Mouse (Mus musculus) hindbrain, embryonic 13.5 days (tissue): ENCODE measurements at regions not wholly inside any gene's neighbourhood (a gene's known extent, or its start where the extent isn't known, plus 50 kb on each side); places are given as distances from the start of the nearest gene placed in this dataset.

Experiments
- ATAC-seq: fragments of 200-750 bp; cut with Nextera tagmentation; 2 replicates; pipeline ENCODE4 v1.8.0; 2017; ENCODE audit warnings: moderate TSS enrichment; ENCODE audit not compliant: low FRiP score
- H3K27ac ChIP-seq: fragments of 300-500 bp; sonication (generic); 2 replicates; pipeline ENCODE4 v1.5.1; 2015; ENCODE audit warnings: inconsistent platforms, mild to moderate bottlenecking, moderate library complexity
- H3K27me3 ChIP-seq: fragments of 300-500 bp; sonication (generic); 2 replicates; pipeline ENCODE4 v1.6.1; 2015; ENCODE audit warnings: mild to moderate bottlenecking, inconsistent platforms
- H3K36me3 ChIP-seq: fragments of 300-500 bp; sonication (generic); 2 replicates; pipeline ENCODE4 v1.6.1; 2015; ENCODE audit warnings: mild to moderate bottlenecking, inconsistent platforms
- H3K4me1 ChIP-seq: fragments of 300-500 bp; sonication (generic); replicated peaks from 2 replicates; pipeline ENCODE4 v1.6.1; 2015; ENCODE audit warnings: inconsistent platforms
- H3K4me2 ChIP-seq: fragments of 300-500 bp; sonication (generic); 2 replicates; pipeline ENCODE4 v1.6.1; 2015; ENCODE audit warnings: inconsistent platforms, mild to moderate bottlenecking, moderate library complexity
- H3K4me3 ChIP-seq: fragments of 300-500 bp; sonication (generic); 2 replicates; pipeline ENCODE4 v1.5.1; 2015; ENCODE audit warnings: mild to moderate bottlenecking, inconsistent platforms
- H3K9ac ChIP-seq: fragments of 300-500 bp; sonication (generic); 2 replicates; pipeline ENCODE4 v1.6.1; 2015; ENCODE audit warnings: mild to moderate bottlenecking, inconsistent platforms
- H3K9me3 ChIP-seq: fragments of 300-500 bp; sonication (generic); 2 replicates; pipeline ENCODE4 v1.6.1; 2016; ENCODE audit warnings: inconsistent platforms
- WGBS: fragments of 180-500 bp; shearing (Covaris S2); methylation state at CpG from one replicate; pipeline ENCODE4 v1.1.7; 2015; 5-methylcytosine and 5-hydroxymethylcytosine counted together

DNA sequence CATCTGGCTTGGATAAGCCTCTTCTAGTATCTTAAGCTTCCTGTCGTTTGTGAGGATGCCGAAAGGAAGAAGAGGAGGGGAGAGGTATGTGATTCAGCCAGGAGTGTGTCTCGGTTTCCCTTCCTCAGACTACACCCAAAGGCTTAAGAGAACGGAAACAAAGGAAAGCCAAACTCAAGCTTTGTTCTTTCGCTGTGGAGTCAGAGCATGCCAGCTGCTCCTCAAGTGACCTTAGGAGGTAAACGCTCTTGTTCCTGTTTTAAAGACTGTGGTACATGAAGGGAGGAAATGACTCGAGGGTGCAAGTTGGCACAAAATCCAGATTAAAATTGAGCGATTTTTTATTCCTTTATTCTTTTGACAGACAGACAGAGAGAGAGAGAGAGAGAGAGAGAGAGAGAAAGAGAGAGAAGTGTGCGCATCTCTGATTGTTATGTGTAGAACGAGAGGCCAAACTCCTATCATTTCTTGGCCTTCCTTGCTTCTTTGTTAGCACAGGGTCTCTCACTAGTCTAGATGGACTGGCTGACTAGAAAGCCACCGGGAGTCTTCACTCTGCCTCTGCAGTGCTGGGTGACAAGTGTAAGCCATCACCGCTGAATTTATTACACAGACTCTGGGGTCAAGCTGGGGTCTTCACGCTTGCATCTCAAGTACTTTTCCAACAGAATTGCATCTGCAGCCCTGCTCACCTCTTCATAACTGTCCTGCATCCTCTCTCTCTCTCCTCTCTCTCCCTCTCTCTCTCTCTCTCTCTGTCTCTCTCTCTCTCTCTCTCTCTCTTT is 151.5 kb upstream of the Pde3a start:
- 69% methylated on average over 13 of the region's 13 CpGs for WGBS
- H3K36me3 ChIP-seq, result no peaks in the 10 kb centered on the region

GRCm38 (mm10) chr6:141118287-141118686 is 130.8 kb upstream of the Pde3a start:
- Histone ChIP-seq H3K27ac (no peak overlapping the region), H3K27me3 (no peaks in the 10 kb centered on the region), H3K9ac (no peak overlapping the region), H3K4me2 (no peak overlapping the region), H3K4me3 (no peak overlapping the region), H3K36me3 (no peaks in the 10 kb centered on the region), H3K4me1 (no peaks in the 10 kb centered on the region), H3K9me3 (no peaks in the 10 kb centered on the region)
- ATAC-seq, result no peak
- 82% methylated on average over 5 of the region's 5 CpGs for WGBS

More for the DNA sequence above, 151.5 kb upstream of the Pde3a start:
- H3K9ac ChIP-seq, result no peak overlapping the region
- no peak overlapping the region for H3K27ac ChIP-seq
- H3K9me3 ChIP-seq, result no peaks in the 10 kb centered on the region
- H3K27me3 ChIP-seq, result no peaks in the 10 kb centered on the region
- H3K4me3 ChIP-seq, result no peak overlapping the region
- ATAC-seq, result no peak
- no peak overlapping the region for H3K4me2 ChIP-seq
- H3K4me1 ChIP-seq, result no peaks in the 10 kb centered on the region

DNA sequence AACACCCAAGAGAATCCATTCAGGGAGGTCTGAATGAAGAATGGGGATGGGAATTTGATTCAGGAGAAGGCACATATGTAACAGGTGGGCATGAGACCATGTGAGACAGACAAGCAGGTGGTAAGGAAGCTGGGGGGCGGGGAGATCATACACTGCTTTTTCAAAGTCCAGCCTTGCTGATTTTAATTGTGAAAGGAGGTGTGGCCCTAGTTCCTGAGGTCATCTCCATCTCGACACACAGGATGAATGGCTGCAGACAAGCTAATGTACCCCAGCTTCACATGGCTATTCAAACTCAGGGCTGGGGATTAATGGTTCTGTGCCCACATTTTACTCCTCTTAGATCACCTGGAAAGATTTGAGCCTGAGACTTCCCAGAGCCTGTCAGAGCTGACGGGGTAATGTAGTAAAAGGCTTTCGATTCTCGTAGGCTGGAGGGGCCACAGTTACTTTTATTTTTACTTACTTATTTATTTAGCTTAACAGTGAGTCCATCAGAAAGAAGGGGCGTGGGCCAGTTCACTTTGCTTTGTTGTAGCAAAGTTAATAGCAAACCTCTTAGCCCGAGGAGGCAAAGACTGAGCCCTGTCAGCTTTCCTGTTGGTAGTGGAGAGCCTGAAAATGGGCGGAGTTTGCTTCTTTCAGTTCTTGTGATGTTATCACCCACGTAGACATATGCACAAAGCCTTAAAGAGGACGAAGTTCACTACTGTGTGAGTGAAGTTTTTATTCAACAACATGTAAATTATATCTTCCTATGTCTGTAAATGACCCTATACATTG is 122.3 kb upstream of the Pde3a start:
- Histone ChIP-seq H3K27me3 (no peaks in the 10 kb centered on the region), H3K27ac (no peak overlapping the region), H3K4me3 (no peak overlapping the region), H3K4me2 (no peak overlapping the region), H3K36me3 (no peaks in the 10 kb centered on the region), H3K4me1 (no peaks in the 10 kb centered on the region), H3K9ac (no peak overlapping the region), H3K9me3 (no peaks in the 10 kb centered on the region)
- ATAC-seq, result no peak
- WGBS, result 58% methylated on average over 10 of the region's 10 CpGs

DNA sequence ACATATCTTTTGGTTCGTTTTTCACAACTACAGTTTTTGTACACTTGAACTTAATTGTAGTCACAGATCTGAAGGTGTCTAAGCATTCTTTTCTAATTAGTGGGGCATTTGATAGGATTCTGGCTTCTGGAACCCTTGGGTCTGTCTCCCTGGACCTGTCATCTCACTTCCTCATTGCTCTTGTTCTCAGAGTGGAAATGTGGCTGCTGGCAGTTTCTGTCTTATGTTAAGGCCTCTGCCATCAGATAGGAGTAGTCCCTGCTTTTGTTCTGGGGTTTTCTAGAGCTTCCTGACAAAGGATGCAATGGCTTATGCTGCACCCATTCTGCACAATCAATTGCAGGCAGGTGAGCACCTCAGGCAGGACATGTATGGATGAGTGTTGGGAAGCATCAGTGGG is 119.5 kb upstream of the Pde3a start:
- 84% methylated on average over 1 of the region's 1 CpGs for WGBS
- Histone ChIP-seq H3K27ac (no peak overlapping the region), H3K9ac (no peak overlapping the region), H3K36me3 (no peaks in the 10 kb centered on the region), H3K9me3 (no peaks in the 10 kb centered on the region), H3K27me3 (no peaks in the 10 kb centered on the region), H3K4me3 (no peak overlapping the region), H3K4me1 (no peaks in the 10 kb centered on the region), H3K4me2 (no peak overlapping the region)
- ATAC-seq, result no peak

DNA sequence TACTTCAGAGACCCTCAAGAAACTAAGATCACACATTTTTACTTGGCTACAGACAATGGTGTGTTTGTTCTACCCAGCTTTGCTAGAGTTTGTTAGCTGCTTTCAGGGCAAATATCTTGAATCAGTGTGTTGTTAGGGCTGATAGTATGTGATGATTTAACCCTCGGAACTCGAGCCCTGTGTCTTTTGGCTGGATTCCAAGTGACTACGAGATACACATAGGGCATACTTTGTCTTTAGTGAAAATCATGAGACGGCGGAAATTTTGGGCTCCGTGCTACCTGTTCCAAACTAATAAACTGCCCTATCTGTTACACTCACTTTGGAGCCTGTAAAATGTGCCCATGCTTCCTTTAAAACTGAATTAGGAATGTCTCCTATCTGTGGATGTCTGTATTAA is 114.9 kb upstream of the Pde3a start:
- Histone ChIP-seq H3K9ac (no peak overlapping the region), H3K9me3 (no peaks in the 10 kb centered on the region), H3K4me2 (no peak overlapping the region), H3K36me3 (no peaks in the 10 kb centered on the region), H3K27me3 (no peaks in the 10 kb centered on the region), H3K27ac (no peak overlapping the region), H3K4me1 (no peaks in the 10 kb centered on the region), H3K4me3 (no peak overlapping the region)
- 70% methylated on average over 6 of the region's 6 CpGs for WGBS
- ATAC-seq, result no peak

- Histone ChIP-seq H3K9ac (no peak overlapping the region), H3K9me3 (no peaks in the 10 kb centered on the region), H3K36me3 (no peaks in the 10 kb centered on the region), H3K4me2 (no peak overlapping the region), H3K27me3 (no peaks in the 10 kb centered on the region), H3K4me3 (no peak overlapping the region), H3K4me1 (no peaks in the 10 kb centered on the region), H3K27ac (no peak overlapping the region)
- 72% methylated on average over 12 of the region's 12 CpGs for WGBS
- ATAC-seq, result no peak
Observed at GRCm38 (mm10) chr6:141136664-141137375, 112.2 kb upstream of the Pde3a start.

- H3K9me3 ChIP-seq, result no peaks in the 10 kb centered on the region
- WGBS, result 91% methylated on average over 22 of the region's 22 CpGs
- no peaks in the 10 kb centered on the region for H3K36me3 ChIP-seq
- no peak overlapping the region for H3K4me2 ChIP-seq
- no peaks in the 10 kb centered on the region for H3K27me3 ChIP-seq
- no peaks in the 10 kb centered on the region for H3K4me1 ChIP-seq
- H3K4me3 ChIP-seq, result no peak overlapping the region
- H3K27ac ChIP-seq, result no peak overlapping the region
- H3K9ac ChIP-seq, result no peak overlapping the region
- no peak for ATAC-seq
Observed at GRCm38 (mm10) chr6:141141016-141141415, 108.1 kb upstream of the Pde3a start.

GRCm38 (mm10) chr6:141148417-141149169 is 100.5 kb upstream of the Pde3a start:
- no peak overlapping the region for H3K9ac ChIP-seq
- H3K9me3 ChIP-seq, result no peaks in the 10 kb centered on the region
- no peak overlapping the region for H3K4me3 ChIP-seq
- no peaks in the 10 kb centered on the region for H3K27me3 ChIP-seq
- no peaks in the 10 kb centered on the region for H3K36me3 ChIP-seq
- H3K27ac ChIP-seq, result no peak overlapping the region
- H3K4me1 ChIP-seq, result peaks cover 4% of the 10 kb centered on the region; the same call in 1 of the 2 replicates
- 64% methylated on average over 5 of the region's 5 CpGs for WGBS
- ATAC-seq, result no peak
- H3K4me2 ChIP-seq, result no peak overlapping the region

GRCm38 (mm10) chr6:141149170-141149917 is 99.7 kb upstream of the Pde3a start:
- H3K4me1 ChIP-seq, result peaks cover 4% of the 10 kb centered on the region; the same call in 1 of the 2 replicates
- 89% methylated on average over 12 of the region's 12 CpGs for WGBS
- H3K27ac ChIP-seq, result no peak overlapping the region
- no peaks in the 10 kb centered on the region for H3K27me3 ChIP-seq
- no peak overlapping the region for H3K9ac ChIP-seq
- ATAC-seq, result no peak
- H3K36me3 ChIP-seq, result no peaks in the 10 kb centered on the region
- H3K9me3 ChIP-seq, result no peaks in the 10 kb centered on the region
- no peak overlapping the region for H3K4me2 ChIP-seq
- no peak overlapping the region for H3K4me3 ChIP-seq

DNA sequence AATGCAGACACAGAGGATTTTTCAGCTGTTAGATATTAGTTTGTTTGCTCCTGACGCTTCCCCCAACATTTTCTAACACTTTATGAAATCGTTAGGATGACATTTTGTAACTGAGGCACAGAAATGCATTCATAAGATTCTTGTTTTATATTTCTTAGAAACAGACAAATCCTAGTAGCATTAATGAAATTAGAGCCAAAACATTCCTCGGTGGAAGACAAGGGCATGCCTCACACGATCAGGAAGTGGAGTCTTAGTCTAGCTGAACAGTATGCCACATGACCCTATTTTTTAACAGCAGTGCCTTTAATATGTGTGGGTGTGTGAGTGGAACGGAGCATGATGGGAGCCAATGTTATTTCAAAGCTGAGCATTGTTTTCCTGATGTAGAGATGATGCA is 89.7 kb upstream of the Pde3a start:
- H3K4me2 ChIP-seq, result no peak overlapping the region
- H3K36me3 ChIP-seq, result no peaks in the 10 kb centered on the region
- no peak overlapping the region for H3K4me3 ChIP-seq
- H3K9ac ChIP-seq, result no peak overlapping the region
- no peak overlapping the region for H3K27ac ChIP-seq
- 0 out of 2 replicates have a peak, but pooled peaks cover 6% of the 10 kb centered on the region for H3K9me3 ChIP-seq
- 87% methylated on average over 5 of the region's 5 CpGs for WGBS
- H3K4me1 ChIP-seq, result no peaks in the 10 kb centered on the region
- H3K27me3 ChIP-seq, result no peaks in the 10 kb centered on the region
- ATAC-seq, result no peak

- H3K36me3 ChIP-seq, result no peaks in the 10 kb centered on the region
- H3K4me2 ChIP-seq, result no peak overlapping the region
- no peak overlapping the region for H3K9ac ChIP-seq
- 0 out of 2 replicates have a peak, but pooled peaks cover 6% of the 10 kb centered on the region for H3K9me3 ChIP-seq
- H3K27me3 ChIP-seq, result no peaks in the 10 kb centered on the region
- no peak overlapping the region for H3K4me3 ChIP-seq
- H3K4me1 ChIP-seq, result no peaks in the 10 kb centered on the region
- no peak for ATAC-seq
- H3K27ac ChIP-seq, result no peak overlapping the region
- 93% methylated on average over 3 of the region's 3 CpGs for WGBS
Observed at GRCm38 (mm10) chr6:141161626-141162233, 87.3 kb upstream of the Pde3a start.
